Mouse (Mus musculus) heart, adult 11 months (tissue): ENCODE data around the gene Meis1.

Experiments
- DNase-seq: peaks from one replicate; pipeline ENCODE4 v3.0.0; 2022

Meis1 gene

DNA sequence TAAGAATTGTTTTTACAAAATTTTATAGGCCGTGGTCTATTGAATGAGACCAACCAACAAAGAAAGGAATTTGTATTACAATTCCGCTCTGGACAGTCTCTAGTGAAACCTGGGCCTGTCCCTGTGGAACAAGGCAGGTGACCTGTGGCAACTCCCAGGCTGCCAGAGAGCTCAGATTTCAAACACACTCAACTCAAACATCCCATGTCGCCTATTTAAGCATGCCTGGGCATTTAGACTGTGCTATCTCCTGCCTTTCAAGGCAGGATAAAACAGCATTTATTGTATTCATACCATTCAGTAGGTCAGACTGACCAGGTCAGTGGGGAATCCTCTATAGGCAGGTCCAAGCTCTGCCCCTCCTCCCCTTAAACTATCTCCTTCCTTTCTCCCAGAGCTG is 73.0 kb downstream of the Meis1 start:
- DNase-seq, result peak; percentile 89

DNA sequence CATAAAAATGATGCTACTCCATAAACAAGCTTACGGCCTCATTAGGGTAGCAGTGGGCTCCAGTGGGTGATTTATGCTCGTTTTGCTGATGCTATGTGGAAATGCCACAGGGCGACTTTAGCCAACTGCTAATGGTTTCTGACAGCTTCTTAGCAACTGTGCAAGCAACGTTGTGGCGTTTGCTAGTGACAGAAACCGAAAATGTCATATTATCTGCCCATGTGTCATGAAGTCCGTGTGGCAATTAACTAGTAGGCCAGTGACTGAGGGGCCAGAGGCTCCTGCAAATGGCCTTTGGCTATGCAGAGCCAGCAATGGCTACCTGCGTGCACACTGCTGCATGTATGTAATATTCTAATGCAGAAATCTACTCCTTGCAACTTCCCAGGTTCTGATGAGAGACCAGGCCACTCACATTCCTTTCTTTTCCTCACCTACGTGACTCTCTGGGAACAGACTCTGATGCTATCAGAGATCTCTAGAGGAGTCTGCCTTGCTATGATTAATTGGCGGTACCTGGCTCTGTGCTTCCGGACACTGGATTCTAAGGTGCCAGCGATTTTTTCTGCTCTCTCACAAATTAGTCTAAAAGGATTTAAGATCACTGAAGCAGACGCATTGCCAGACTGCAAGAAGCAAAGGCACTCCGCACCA is 73.7 kb downstream of the Meis1 start:
- DNase-seq, result peak; percentile 81

DNA sequence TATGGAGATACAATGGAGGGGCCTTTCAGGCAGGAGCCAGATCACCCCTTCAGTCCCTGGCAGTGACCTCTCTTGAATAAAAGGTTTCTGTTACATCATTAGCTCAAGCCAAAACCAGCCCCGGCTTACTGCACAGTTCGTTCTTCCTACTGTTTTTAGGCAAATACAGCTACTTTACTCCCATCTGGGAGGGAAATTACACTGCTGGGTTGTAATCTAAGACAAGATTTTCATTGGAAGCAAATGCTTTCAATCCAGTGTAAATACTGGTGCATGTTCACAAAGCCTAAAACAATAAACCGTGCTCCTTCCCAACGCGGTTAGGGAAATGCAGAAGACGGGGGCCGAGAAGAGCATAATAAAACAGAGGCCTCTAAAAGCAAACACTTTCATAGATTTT is 74.6 kb downstream of the Meis1 start:
- DNase-seq, result peak; percentile 74

DNA sequence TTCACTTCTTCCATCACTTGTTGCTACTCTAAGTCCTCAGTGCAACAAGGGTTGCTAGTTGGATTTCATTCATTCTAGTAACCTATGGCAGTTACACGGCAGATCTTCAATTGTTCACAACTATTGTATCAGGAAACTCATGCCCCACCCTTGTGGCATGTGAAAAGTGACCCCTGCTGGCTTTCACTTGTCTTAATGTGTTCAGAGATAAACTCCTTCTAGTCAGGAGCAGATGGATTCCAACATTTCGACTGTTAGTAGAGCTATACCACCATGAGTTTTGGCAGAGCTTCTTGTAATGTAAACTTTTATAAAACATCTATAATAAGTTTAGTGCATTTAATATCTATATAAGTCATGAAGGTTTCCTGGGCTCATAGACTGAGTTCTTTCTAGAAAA is 75.8 kb downstream of the Meis1 start:
- DNase-seq, result no peak

DNA sequence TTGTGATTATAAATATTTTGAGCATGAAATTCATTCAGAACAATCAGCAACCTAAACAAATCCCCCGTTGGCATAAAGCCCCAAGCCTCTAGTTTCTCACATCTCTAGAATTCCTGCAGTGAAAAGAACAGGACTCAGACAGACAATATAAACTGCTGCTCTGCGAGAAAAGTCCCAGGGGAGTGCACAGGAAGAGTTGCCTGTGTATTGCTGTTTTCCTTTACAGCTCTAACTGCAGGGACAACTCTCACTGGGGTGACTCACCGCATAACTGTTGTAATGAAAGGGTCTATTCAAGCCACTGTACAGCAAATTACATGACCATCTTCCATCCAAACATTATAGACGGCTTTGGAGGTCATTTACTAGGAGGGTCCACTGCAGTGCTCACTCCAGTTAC is 77.9 kb downstream of the Meis1 start:
- DNase-seq, result peak; percentile 92

DNA sequence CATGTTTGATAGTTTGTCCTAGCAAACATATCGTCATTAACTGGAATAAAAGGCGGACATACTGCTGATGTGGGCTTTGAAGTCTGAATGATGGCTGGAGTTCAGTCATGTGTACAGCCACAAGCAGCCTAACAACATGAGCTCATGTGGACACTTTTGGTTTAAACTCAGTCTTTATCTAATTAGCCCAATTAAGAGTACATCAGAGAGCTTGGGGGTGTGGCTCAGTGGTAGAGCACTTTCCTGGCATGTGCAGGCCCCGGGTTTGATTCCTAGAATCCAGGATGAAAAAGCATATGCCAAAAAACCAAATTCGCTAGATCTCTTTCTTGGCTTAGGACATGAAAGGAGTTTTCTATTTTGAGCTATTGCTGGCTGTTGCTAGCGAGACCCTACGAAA is 83.9 kb downstream of the Meis1 start:
- peak; percentile 11 for DNase-seq

DNA sequence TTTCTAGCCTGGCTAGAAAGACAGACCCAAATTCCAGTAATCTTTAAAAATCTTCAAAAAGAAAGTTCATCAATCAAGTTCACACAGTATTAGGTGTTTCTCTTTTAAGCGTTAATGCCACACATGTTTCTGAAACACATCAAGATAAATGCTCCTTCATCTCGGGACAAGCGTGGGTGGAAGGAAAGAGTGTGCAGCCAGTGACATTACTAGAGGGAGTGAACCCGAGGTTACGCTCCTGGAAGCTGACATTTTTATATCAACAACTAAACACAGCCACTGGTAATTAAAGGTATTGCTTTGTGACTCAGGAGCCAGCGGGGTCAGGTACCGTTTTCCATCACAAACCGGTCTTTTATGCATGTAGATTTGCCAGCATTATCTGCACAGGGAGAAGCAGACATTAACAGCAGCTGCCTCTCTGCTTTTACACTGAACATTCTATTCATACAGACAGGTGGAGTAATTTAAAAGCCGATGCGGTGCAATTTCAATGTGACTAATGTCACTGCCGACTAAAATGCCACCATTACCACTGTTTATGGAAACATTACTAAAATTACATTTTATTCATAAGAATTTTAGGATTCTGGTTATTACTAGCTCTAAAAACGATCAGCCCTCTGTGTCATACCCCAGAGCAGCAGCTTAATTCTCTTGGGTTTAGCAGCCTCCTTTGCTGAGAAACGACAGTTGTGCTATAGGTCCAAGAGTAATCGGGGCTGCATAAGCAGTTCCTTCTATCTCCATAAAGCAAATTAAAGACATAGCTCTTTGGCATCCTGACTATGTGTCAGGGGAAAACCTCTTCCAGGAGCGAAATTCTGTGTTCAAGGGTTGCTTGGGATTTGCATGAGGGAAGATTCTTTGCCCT is 87.5 kb downstream of the Meis1 start:
- peak; percentile 74 for DNase-seq

DNA sequence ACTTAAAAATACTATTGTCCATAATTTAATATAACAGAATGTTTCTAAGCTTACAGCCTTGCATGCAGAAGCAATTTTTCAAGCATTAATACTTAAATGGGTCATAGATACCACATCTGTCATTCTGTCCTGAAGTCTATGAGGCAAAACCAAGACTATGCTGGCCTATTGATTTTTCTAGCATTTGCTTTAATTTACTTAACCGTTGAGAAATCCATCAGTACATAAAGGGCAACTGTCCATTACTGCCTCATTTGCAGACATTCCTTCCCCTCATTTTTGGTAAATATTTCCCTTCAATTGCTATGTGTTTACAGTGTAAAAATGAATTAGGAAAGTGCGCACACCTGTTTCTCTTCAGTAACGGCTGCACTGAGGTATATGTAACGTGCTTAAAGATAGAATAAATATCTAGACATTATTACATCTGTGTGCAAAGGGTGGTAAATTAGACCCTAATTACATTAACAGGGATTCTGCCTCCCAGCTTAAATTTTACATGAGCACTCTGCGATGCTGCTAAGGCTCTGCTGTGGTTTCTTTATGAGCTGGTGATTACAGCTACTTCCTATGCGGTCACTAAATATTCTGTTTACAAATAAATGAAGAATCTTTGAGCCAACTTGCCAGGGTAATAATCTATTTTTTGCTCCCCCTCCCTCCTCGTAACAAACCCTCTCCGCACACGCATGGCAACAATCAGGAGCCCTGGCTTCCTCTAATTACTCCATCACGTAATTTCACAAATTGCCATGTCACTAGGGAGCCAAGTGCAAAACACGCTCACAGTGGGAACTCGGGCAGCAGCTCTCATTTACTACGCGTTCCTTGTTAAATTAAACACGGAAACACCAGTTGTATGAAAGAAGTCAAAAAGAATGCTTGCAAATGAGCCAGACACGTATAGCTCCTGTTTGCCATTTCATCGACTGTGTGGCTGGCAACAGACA is 88.7 kb downstream of the Meis1 start:
- peak; percentile 33 for DNase-seq

DNA sequence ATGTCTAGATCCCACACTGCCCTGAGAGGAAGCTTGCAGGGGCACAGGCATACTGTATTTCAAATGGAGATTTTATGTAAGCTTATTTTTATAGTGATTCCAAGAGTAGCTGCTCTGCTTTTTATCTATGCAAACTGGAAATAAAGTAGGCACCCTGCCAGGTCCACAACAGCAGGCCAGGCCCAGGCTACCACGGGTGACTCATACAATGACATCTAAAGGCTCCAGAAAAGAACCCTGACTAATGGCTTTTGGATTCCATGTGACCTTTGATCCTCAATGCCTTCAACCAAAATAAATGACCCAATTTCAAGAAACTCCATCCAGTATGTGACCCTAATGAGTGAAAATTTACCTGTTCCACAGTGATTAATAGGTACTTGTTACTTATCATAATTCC is 91.4 kb downstream of the Meis1 start:
- DNase-seq, result peak; percentile 94

DNA sequence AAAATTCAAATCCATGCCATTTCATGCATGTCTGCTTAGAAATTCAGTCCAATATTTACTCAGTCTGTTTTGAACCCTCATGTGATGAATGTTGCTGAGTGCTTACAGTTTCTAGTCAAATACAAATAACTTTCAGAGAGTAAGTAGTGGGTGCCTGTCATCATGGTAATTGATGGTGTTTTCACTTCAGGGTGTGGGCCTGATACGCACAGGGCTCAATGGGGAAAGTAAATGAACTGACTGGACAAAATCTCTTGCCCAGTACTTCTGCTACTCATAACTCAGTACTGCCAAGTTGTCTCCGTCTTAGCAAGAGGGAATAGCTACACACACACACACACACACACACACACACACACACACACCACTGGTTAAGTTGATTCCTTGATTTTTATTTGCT is 92.0 kb downstream of the Meis1 start:
- DNase-seq, result peak; percentile 70

DNA sequence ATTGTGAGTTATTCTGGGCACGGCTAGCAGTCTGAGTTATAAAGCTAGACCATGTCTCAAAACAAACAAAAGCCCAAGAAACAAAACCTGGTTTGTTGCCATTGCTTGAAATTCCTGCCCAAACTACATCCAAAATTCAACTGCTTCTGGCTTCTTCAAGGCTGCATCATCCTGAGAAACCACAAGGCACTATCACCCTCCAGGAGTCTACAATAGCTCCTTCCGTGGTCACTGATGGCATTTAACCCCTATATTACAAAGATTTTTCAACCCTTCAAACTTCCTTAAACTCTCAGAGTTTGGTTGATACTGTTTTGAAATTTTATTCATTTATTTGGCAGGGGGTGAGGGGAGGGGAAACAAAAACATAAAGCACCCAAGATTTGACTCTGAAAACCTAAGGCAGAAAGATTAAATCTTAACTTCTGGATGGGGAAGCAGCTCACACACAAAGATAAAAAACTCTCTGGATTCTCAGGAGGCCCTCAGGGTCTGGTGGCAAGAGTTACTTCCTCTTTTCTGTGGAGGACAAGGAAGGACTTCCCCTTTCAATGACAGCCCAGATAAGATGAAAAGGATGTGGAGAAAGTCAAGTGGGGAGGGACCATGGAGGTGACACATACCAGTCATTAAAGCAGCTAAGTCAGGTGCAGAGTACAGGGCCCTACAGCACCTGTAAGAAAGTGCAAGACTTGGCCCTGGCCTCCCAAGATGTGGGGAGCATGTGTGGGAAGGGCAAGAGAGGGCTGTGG is 94.0 kb downstream of the Meis1 start:
- DNase-seq, result peak; percentile 90

DNA sequence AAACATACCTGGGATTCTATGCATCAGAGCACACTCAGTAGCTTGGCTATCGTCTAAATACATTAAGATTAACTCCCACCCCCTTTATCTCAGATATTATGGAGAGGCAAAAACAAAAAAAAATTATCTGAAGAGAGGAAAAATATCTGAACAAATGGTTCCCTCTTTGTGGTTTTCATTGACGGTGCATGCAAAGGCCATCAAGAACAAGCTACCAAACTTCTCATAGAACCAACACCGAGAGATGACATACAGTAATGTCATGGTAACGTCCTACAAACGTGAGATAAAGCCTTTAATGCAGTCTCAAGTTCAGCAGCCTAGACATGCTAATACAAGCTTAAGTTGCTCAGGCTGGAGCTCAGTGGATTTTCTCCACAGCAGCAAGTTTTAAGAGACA is 95.5 kb downstream of the Meis1 start:
- no peak for DNase-seq

DNA sequence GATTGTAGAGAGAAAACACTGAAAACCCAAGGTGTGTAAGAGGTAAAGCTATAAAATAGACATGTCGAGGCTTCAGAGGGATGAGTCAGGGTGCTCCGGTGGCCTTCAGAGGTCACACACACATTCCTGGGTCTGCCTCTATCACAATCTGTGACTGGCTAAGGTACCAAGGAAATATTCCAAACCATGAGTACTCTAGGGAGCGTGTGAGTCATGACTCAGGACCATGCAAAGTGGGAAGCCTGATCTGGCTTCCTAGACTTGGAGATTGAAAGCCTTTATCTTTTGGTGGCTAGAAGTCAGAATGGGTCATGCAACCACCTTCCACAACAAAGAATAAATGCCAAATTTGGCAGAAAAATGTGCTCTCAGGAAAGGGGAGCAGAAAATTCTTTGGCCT is 98.1 kb downstream of the Meis1 start:
- peak; percentile 49 for DNase-seq

DNA sequence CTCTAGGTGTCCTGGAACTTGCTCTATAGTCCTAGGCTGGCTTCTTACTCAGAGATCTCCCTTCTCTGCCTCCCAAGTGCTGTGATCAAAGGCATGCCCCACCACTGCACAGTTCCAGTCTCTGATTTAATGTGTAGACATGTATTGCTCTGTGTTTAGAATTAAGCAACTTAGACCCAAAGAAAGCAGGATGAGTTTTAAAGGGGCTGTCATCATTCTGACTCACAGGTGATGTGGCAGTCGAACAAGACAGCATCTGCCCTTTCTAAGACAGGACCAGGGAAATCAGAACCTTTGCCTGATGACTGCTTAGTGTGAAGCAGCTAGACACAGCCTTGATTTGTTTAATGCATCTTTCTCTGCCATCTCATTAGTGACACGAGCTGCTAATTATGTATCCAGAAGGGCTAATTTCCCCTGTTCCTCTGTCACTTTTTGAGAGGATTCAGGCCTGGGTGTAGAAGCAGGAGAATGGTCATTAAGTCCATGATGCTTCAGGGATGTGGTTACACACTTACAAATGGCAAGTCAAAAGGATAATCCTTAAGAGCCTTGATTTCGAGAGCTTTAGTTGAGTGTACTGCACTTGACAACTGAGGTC is 99.5 kb downstream of the Meis1 start:
- no peak for DNase-seq

DNA sequence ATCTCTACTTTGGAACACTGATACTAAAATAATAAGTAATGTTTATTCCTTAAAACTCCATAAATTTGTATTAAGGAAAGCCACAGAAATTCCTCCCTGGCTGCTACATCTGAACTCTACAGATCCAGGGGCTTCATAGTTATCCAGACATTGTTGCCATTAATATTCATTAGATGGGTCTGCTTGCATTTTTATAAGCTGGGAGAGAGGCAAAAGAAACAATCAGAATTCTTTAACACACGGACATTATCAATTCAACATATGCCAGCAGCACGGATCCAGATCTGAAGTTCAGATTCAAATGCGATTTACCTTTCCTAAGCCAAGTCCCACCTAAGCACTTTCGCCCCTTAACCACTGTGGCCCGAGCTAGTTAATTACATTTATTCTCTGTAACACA is 100.9 kb downstream of the Meis1 start:
- no peak for DNase-seq

DNA sequence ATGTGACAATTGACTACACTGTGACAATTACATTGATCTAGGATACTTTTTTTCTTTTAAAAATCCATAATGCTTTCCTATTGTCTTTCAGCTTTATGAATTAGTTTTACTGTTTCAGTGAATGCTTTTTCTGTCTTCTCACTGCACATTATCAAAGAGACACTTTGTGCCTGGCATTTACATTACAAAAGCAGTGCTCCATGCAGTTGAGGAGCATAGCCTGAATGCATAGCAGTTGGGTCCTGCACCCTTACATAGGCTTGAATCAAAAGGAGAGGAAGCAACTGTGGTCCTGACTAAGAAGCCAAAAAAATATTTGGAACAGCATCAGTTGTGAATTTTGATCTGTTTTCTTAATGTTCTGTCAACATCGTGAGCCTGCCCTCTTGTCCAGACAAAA is 105.5 kb downstream of the Meis1 start:
- no peak for DNase-seq

DNA sequence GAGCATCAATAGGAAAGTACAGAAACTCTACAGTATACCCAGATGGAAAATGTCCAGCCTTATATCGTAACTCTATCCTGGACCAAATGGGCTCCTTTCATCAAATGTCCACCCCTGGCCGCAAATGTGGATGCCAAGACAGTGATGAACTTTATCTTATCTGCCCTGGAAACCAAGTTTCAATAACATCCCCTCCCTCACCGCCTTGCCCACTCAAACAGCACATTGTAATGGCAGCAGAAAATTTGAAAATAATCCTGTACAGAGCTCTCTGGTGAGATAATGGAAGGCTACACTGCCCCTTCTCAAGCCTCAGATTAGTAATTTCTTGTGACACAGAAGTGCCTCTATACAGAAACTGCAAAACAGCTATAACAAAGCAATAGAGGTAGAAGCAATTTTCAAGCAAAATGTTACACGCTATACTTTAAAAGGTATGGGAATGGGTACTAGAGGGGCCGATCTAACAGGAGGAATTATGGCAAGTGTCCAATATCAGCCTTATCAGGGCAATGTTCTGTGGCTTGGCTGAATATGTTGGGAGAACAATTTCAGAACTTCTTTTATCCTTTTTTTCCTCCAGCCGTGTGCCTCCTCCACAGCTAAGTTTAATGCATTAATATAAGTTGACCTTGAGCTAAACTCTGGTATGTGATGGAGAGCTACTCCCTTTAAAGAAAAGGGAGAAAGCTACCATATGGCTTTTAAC is 106.3 kb downstream of the Meis1 start:
- no peak for DNase-seq

DNA sequence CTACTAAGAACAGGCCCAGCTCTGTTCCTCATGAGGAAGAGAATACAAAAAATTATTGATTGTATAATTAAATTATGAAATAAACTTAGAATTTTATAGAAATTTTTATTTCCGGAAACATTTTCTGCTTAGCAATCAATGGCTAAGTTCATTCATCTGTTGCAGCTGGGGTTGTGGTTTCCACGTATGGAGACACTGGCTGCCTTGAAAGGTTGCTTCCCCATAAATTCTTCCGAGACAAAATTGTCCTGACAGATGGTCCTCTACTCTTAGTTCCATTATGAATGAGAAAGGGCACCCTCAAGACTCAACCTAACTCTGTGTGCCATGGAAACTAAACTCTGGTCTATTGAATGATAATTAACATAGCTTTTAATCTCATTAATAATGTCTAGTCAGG is 111.9 kb downstream of the Meis1 start:
- DNase-seq, result peak; percentile 8

DNA sequence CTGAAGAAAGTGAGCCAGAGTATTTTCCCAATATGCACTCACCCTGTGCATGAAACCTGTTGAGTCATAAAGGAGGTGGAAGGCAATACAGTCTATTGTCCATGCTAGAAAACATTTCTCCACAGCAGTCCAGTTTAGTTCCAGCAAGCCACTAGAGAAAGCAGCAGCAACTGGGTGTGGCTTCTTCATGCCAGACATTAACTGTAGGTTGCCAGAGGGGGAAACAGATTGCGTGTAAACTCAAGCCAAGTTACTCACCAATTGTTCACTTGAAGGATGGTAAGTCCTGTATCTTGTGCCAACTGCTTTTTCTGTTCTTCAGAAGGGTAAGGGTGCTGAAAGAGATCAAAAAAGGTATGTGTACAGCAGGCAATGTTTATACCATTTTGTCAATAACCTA is 113.4 kb downstream of the Meis1 start:
- peak; percentile 30 for DNase-seq

DNA sequence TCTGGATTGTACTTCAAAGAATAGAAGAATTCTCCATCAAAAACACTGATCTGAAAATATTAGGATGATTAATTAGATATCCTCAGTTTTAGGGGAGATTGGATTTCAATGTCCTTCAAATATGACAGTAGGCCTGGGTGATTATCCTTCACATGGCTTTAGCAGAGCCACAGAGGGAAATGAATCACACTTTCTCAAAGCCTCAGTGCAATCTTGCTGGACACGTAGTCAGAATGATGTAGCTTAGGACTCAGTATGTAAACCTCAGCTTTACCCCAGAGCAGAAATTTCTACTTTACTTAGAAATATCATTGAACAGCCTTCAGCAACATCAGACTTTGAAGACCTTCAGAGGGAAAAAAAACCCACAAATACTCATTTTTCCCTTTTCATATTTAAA is 113.9 kb downstream of the Meis1 start:
- no peak for DNase-seq

DNA sequence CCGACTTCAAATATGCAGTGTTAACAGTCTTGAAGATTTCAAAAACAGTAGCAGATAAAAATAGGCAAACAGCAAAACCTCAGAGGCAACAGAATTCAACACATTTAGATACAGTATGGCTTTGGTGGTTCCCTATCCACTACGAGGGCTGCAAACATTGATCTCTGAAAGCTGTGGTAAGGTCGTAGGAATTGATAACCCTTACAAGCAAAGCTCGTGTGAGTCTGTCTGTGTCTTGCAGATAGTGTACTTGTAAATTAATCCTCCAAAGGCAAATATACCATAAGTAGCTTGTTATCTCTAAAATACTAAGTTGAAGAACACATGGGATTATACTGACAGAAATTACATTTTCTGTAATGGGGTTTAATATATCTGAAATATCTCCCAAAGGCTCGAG is 114.5 kb downstream of the Meis1 start:
- DNase-seq, result no peak

DNA sequence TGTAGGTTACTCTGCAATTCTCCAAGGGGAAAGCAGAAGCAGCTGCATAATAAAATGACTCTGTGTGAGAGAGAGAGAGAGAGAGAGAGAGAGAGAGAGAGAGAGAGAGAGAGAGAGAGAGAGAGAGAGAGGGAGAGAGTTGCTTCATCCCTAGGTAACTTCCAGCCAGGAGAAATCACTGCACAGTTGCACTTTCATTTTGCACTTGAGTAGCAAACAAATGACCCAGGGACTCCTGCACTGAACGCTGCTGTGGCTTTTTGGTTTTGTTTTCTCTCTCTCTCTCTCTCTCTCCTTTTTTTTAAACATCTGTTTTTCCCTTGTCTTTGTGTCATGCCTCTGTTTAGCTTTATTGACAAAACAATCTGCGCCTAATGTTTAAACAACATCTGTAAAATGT is 118.3 kb downstream of the Meis1 start:
- DNase-seq, result peak; percentile 85
